Mouse (Mus musculus) cerebellum, postnatal 14 days (tissue): Measurements from ENCODE around the gene Metap1d.

Source experiments
- DNase-seq, 2 experiments: peaks; one replicate each; pipeline ENCODE4 v3.0.0; 2021; ENCODE audit warnings: mixed read lengths in 2 of 2

Metap1d gene

DNA sequence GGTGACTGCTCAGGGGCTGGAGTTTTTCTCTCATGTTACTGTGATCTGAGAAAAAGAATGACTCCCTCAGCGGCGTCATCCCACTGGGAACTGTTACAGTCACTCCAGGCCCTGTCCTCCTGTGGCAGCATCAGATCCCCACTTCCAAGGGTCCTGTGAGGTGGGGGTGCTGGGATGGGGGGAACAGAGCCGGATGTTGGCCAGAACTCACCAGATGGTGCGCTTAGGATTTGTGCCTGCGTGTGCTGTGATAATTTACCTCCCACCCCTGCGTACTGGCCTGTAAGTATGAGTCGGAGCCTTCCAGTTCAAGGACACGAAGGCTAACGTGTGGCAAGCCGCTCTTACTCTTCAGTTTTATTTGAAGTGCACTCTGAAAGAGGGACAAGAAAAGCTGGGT is 22.2 kb downstream of the Metap1d start:
- DNase-seq: peak in 1 of 2 experiments; percentile 22

DNA sequence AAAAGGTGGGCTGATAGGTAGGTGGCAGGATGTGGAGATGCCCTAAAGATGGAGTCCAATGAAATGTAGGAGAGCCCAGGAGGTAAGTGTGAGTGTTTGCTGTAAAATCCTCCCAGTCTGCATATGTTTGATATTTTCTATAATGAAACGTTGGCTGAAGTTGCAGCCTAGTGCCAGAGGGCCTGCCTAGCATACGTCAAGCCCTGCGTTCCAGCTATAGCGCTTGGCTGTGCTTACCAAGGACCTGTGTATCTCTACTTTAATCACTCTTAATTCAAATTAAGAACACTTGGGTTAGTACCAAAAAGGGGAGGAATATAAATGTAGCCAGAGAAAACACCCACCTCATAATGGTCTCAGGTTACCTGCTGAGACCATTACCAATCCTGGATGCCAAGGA is 22.7 kb downstream of the Metap1d start:
- DNase-seq: no peak

DNA sequence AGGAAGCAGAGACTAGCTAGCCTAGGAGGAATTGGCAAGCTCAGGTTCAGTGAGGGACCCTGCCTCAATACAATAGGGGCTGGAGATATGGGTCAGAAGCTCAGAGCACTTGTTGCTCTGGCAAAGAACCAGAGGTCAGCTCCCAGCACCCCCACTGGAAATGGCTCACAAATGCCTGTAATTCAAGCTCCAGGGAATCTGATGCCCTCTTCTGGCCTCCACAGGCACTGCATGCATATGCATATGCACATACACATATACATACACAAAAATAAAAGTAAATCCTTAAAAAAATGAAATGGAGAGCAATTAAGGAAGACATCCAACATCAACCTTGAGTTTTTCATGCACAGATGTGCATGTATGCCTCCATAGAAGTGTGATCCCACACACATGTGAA is 24.7 kb downstream of the Metap1d start:
- DNase-seq: no peak

DNA sequence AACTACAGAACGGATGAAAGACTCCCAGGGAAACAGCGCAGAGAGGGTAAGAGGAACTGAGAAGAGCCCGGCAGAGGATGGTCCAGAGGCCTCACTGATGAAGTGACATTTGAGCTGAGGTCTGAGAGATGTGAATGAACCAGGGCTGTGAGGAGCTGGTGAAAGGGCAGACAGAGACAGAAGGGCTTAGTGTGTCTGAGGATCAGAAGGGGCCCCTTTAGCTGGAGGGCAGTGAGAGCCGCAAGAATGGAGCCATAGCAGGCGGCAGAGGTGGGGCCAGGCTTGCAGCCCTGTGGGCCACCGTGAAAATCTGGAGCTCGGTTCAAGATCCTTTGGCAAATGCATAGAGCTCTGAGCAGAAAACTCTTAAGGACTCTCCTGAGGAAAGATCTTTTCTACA is 26.8 kb downstream of the Metap1d start:
- no peak for DNase-seq

DNA sequence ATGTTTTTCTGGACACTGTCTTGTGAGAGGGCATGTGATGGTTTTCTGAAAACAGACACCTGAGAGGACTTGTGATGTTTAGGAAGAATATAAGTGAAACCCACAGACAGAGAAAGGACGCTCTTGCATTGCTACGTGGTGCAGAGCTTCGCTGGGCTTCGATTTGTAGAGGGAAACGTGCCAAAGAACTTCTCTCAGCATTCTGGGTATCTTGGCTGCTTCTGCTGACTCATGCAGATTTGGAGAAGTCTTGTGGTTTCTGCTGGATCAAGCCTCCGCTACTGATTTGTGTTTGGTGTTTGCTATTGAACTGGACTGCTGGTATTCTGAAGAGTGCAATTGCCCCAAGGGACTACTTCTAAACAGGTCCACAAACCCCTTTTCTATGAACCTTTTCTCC is 28.7 kb downstream of the Metap1d start:
- no peak for DNase-seq

DNA sequence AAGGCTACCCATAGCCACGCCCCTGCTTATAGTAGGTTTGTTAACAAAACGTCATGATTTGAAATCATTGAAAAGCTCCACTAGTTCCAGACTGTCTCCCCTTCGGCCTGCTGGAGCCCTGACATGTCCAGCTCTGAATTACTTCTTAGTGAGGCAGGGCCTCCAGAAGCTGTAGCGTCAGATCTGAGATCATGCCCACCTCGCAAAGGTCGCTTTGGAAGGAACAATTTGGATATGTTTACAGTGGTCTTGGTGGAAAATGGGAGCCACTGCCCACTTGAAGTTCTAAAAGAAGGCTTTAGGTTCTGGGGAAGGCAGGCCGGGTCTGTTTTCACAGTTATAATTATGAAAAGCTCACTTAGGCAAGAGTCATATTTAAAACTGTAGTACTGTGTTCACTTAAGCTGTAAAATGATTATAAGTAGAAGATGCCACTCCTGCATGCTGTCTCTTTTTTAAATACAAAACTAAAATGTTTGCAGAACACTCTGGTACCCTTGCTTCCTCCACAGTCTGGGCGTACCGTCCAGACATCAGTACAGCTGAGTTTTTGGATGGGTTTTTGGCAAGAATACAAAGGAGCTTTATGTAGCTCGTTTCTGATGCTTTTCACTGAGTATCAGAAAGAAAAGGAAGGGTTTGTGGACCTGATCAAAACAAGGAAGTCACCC is 30.1 kb downstream of the Metap1d start:
- no peak for DNase-seq

DNA sequence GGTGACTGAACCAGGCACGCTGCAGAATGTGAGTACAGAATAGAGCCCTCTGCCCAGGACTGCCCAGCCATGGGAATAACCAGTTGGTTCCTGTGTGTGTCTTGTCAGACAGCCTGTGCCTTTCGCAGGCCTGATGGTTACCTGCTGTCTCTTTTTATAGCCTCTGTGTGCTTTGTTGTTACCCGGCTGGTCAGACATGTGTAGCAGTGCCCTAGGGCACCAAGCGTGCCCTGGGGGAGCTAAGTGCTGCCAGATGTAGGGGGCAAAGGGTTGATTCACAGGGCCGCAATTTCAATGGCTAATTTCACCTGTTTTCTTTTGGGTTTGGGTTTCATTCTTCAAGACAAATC is 30.6 kb downstream of the Metap1d start:
- DNase-seq: no peak

DNA sequence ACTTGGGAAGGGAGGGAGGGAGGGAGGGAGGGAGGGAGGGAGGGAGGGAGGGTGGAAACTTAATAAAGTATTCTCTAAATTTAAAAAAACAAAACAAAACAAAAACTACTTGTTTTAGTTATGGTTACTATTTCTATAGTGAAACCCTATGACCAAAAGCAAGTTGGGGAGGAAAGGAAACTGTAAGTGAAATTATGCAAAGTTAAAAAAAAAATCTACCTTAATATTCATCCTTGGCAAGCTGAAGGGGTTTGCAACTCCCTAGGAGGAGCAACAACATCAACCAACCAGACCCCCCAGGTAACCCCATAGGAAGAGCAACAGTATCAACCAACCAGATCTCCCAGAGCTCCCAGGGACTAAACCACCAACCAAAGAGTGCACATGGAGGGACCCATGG is 38.2 kb downstream of the Metap1d start:
- DNase-seq: no peak

DNA sequence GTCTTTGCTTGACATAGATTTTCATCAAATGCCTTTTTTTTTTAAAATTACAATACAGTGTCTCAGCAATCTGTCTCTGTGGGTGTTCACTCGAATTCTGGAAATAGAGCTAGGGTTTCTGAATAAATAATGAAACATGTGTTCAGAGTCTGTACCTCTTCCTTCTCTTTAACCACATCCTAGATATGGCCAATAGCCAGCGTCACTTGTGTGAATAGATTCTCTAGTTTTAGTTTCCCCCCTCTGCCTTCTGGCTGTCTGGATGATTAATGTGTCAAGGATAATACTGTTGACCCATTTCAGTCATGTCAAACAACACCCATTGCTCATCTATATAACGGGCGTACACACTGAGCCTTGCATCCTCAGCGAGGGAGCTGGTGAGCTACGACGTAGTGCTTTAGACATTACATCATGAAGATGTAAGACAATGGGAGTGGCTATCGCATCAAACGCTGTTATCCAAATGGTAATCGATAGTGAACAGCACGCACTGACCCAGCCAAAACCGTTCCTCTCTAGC is 40.1 kb downstream of the Metap1d start:
- DNase-seq: no peak

DNA sequence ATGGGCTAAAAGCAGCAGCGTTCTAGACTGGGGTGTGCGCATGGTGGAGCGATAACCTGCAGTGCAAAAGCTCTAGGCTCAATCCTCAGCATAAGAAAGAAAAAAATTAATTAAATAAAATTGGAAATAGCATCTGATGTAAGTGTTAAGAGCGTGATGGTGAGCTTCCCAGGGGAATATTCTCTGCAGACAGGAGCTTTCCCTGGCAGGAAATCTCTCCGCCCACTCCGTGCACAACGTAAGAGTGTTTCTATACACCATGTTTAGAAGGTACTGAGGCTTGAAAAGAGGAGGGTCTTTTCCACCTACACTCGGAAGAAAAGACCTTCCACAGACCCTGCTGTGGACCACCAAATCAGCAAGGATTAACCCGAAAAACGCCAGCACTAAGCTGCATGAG is 41.4 kb downstream of the Metap1d start:
- DNase-seq: no peak

DNA sequence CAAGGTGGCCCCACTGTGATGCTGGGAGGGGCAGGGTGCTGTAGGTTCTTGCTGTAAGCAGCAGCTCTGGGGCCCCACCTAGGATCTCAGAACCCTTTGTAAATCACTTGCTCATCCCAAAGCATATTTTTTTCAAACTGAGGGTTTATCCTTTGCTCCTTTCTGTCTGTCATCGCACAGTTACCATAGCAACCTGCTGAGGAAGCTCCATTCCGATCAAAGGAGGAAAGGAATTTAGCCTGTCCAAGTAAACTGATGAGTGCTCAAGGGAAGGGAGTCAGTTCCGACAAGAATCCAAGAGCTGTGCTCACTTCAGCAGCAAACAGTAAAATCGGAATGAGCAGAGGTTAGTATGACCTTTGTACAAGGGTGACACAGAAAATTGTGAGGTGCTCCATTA is 41.9 kb downstream of the Metap1d start:
- no peak for DNase-seq

DNA sequence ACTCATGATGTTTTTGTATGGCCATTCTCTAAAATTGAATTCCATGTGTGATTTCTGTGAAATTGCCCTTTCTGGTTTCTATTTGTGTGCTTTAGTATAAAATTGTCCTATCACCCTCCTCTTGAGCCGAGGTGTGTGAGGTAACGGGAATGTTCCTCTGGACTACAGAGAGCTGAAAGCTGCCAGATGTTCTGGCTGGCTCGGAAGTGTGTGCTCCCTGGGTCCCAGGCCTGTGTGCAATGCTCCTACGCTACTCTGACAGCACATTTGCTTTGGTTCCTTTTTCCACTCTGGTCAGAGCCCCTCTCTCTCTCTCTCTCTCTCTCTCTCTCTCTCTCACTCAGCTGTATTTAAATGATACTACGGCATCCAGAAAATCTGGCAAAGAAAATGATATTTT is 44.1 kb downstream of the Metap1d start:
- no peak for DNase-seq

DNA sequence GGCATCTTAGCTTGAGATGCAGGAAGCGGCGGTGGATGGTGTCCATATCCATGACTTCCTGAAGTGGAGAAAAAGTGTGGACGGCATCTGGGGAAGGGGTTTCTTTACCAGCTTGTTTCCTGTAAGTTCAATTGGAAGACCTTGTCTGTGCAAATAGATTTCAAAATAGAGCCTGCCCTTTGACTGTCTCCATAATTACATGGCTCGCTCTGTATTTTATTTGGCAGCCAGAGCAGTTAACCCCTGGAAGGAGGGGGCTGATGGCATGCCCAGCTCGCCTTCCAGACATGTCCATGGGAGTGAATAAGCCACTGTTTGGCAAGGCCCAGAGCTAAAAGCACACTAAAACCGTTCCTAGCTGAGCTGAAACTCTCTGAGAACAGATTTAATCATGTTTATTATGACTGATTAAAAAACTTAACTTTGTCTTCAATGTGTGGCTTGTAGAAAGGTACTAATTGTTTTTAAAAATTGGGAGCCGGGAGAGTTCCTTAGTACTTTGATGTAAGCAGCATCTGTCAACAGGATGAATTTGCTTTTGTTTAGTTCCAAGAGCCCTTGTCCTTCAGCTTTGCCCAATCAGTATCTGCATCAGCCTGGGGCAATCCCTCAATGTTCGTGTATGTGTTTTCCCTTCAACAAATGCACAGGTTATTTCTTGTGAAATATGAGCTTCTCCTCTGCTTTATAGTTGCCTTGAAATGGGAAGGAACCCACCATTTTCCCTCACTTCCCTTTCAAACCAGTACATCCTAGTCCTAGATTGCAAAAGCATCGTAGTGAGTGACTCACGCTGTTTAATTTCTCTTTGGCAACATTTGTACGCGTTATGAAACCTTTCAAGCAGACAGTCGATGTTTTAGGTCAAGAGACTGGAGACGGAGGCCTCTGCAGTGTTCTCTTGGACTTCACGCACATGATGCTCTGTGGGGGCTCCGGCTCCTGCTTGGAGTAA is 46.5 kb downstream of the Metap1d start:
- DNase-seq: peak in 1 of 2 experiments; percentile 5

DNA sequence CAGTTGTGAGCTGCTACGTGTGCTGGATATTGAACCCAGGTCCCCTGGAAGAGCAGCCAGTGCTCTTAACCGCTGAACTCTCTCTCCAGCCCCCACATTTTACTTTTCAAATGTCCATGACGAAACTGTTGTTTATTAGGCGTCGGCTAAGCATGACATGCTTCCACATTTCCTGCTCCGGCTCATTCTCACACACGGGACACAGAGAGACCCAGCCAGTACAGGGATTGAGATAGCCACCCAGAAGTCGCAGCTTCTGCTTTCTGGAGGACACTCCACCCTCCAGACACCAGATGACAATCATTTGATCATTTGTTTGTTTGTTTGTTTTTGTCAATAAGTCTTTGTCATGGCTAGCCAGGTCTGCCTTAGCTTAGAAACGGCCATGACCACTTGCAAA is 51.8 kb downstream of the Metap1d start:
- DNase-seq: no peak

DNA sequence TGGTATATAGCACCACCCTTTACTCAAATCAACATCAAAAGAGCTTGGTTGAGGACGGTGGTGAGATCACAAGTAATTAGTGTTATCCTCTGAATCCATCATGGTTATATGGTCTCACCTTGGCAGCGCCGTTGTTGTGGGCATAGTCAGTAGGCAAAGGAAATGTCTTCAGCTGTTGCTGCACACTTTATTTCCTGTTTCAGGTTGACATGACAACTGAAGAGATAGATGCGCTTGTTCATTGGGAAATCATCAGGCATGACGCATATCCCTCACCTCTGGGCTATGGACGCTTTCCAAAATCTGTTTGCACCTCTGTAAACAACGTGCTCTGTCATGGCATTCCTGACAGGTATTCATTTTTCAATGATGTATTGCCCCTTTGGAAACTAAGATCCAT is 58.1 kb downstream of the Metap1d start:
- no peak for DNase-seq

DNA sequence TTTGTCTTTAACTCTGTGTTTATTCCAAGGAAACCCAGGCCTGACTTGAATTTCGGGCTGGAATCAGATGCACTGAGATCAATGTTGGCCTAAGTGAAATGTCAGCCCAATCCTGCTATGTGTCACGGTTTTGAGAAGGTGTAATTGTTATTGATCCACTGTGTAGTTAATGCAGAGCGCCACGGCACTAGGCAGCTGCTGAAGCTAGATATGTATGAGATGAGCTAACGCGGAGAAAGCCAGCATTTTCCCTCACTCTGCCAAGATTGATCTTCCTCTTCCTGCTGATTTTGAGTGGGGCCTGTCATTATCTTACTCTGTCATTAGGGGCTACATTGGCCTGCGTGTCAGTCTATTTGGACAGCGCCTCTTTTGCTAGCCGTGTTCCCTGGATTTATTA is 59.2 kb downstream of the Metap1d start:
- no peak for DNase-seq

DNA sequence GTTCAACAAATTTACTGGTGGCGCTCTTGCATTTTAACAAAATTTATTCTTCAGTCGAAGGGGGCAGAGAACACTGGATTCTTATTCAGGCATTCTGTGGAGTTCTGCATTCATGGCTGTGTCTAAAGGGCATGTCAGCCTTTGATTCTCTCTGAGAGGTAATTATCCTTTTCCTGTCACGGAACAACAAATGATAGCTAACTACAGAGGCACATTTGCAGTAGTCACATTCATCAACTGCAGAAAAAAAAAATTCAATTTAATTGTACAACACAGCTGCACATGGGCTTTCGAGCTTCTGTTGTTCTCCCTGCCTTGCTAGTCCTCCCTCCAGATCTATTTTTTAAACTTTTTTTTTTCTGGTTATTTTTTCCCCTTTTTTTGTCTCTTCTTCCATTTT is 63.9 kb downstream of the Metap1d start:
- DNase-seq: no peak

DNA sequence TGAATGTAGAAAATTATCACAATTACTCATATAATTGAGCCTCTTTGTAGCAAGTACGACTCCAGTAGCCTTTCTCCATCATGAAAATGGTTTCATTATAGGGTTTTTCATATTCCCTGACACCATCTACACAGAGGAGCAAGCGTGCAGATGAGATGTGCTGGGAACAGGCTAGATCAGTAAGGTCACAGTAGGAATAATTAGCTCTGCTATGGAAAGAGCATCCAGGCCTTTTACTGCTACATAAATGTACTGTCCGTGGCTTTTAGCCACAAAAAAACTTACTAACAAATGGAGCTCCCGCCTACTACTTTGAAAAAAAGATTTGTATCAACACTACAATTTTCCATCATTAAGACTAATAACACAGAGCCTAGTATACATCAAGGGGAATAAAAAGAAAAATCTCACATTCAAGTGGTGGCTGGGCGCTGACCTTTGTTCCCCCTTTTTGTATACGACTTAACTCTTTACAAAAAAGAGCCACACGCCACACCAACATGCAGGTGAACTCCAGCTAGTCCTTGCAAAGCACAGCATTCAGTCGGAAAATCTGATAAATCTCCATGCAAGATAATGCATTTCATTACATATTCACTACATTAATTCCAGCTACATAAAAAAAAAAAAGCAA is 64.5 kb downstream of the Metap1d start:
- DNase-seq: no peak

DNA sequence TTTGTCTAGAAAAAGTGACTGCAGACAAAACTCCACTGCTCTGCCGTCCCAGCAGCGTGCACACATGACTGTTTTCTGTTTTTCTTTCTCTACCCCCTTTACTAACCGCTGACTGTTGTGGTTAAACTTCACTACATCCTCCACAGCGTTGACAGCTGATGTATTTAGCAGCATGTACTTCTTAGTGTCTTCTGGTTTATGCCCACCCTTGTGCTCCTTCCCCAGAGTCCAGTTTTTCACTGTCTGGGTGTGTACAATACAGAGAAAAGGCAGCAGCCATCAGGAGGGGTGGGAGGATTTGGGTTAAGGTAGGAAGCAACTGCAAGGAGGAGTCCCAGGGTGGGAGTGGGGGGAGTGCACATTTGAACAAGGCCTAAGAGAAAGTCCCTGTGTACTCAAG is 69.8 kb downstream of the Metap1d start:
- no peak for DNase-seq

DNA sequence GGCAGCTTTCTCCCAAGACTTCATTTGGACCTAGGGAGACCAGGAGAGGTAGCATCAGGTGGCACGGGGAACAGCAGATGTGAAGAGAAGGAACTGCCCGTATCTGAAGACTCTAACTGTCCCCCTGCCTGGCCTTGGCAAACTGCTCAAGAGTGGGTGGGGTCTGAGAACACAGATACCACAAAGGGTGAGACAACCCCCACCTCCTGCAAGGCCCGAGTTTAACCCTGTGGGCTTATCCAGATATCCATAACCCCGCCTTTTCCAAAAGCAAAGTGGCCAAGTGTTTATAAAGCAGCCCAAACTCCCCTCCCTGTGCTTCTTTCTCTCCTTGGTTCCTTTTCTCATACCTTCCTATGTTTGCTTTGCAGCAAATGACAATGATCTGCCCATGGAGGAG is 70.4 kb downstream of the Metap1d start:
- no peak for DNase-seq

DNA sequence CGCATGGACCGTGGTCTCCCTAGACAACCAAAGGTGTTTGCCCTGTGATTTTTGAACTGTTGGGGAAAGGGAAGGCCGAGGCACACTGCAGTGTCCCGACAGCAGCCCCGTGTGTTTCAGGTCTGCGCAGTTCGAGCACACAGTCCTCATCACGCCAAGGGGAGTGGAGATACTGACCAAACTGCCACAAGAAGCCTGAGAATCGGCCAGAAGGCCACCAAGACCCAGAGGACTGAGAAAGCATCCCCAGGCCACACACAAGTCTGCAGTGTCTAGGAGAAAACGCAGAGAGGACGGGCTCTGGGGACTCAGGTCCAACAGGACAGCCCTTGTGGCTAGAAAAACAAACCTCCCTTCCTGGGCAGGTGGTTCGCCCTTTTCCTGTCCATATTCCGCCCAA is 71.7 kb downstream of the Metap1d start:
- DNase-seq: no peak

DNA sequence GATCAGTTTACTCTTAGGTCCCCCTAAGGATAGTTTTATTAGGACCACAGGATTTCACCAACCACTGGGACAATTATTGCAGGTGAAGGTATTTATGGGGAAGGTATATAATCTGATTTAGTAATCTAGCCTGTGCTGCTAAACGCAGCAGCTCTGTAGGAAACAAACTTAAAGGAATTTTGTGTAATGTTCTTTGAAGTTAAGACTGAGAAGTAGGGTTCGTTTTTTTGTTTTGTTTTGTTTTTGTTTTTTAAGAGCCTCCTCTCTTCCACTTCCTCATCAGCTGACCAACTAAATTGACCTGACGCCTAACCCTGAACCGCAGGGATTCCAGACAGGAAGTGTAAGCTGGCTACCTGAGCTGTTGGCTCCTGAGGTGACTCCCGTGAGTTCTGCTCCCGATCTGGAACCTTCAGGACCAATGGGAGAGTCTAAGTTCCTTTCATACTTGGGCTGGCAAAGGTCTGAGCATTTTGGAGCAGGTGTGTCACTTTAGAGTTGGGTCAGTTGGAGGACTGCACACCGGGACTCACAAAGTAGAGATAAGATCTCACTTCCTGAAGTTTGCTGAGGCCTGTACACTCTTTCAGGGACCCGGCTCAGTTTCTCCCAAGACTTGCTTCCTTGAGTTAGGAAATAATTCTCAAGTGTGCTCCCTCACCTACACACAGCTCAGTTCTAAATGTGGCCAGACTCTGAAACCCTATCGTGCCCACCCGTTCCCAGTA is 73.7 kb downstream of the Metap1d start:
- DNase-seq: peak in 1 of 2 experiments; percentile 7
